Mouse (Mus musculus) MEL (cell line): ENCODE measurements at regions not wholly inside any gene's neighbourhood (a gene's known extent, or its start where the extent isn't known, plus 50 kb on each side); places are given as distances from the start of the nearest gene placed in this dataset.

Source experiments
- DNase-seq: peaks from one replicate; pipeline ENCODE4 v3.0.0; 2011; ENCODE audit warnings: low read depth, low spot score
- H3K27ac ChIP-seq: 2 replicates; pipeline ENCODE4 v1.5.1; 2012; ENCODE audit warnings: low read depth, mild to moderate bottlenecking, control low read depth, low read length, moderate library complexity; ENCODE audit not compliant: control insufficient read depth
- H3K27me3 ChIP-seq, 2 experiments: fragments of 150-350 bp in 1 of 2; sonication (generic) in 1 of 2; 2 replicates each; pipeline ENCODE4 v1.6.1; 2012; ENCODE audit warnings: low read length in 2 of 2, mild to moderate bottlenecking in 2 of 2, improper control_type of control experiment in 1 of 2, moderate library complexity in 1 of 2; ENCODE audit not compliant: insufficient read depth in 2 of 2, control insufficient read depth in 1 of 2
- H3K36me3 ChIP-seq, 2 experiments: 2 replicates each; pipeline ENCODE4 v1.6.1; 2012 to 2014; ENCODE audit warnings: low read length in 2 of 2, improper control_type of control experiment in 1 of 2, inconsistent platforms in 1 of 2, mild to moderate bottlenecking in 1 of 2; ENCODE audit not compliant: insufficient read depth in 2 of 2, control insufficient read depth in 1 of 2
- H3K4me1 ChIP-seq, 2 experiments: fragments of 150-350 bp in 1 of 2; sonication (generic) in 1 of 2; 2 replicates each; pipeline ENCODE4 v1.6.1; 2012; ENCODE audit warnings: low read length in 2 of 2, improper control_type of control experiment in 1 of 2, mild to moderate bottlenecking in 1 of 2; ENCODE audit not compliant: insufficient read depth in 2 of 2, control insufficient read depth in 1 of 2
- H3K4me3 ChIP-seq, 2 experiments: fragments of 150-350 bp in 1 of 2; sonication (generic) in 1 of 2; 2 replicates each; pipeline ENCODE4 v1.5.1; 2012; ENCODE audit warnings: low read depth in 2 of 2, low read length in 2 of 2, mild to moderate bottlenecking in 2 of 2, moderate library complexity in 2 of 2, control low read depth in 1 of 2, improper control_type of control experiment in 1 of 2; ENCODE audit not compliant: control insufficient read depth in 1 of 2, insufficient read depth in 1 of 2
- H3K79me2 ChIP-seq: 2 replicates; pipeline ENCODE4 v1.6.1; 2012; ENCODE audit warnings: mild to moderate bottlenecking, low read length, moderate library complexity; ENCODE audit not compliant: control insufficient read depth, poor library complexity, insufficient read depth
- H3K9ac ChIP-seq: 2 replicates; pipeline ENCODE4 v1.6.1; 2012; ENCODE audit warnings: low read depth, mild to moderate bottlenecking, control low read depth, low read length, moderate library complexity; ENCODE audit not compliant: control insufficient read depth, poor library complexity, severe bottlenecking
- H3K9me3 ChIP-seq: fragments of 150-350 bp; sonication (generic); replicated peaks from 2 replicates; pipeline ENCODE4 v1.6.1; 2012; ENCODE audit warnings: mild to moderate bottlenecking, low read length, improper control_type of control experiment, moderate library complexity; ENCODE audit not compliant: insufficient read depth
- BHLHE40 ChIP-seq: IDR thresholded peaks from 2 replicates; pipeline ENCODE4 v1.6.1; 2012; ENCODE audit warnings: low read depth, mild to moderate bottlenecking, inconsistent platforms, low read length, improper control_type of control experiment, borderline replicate concordance
- CHD1 ChIP-seq: IDR thresholded peaks from 2 replicates; pipeline ENCODE4 v1.6.1; 2012; ENCODE audit warnings: low read depth, mild to moderate bottlenecking, inconsistent platforms, low read length, improper control_type of control experiment
- CTCF ChIP-seq, 3 experiments: IDR thresholded peaks in 2 of 3; conservative IDR thresholded peaks in 1 of 3; 2 replicates each; pipeline ENCODE4 v1.5.1; 2011 to 2012; ENCODE audit warnings: low read length in 3 of 3, low read depth in 2 of 3, mild to moderate bottlenecking in 2 of 3, improper control_type of control experiment in 1 of 3, inconsistent platforms in 1 of 3, mixed read lengths in 1 of 3, moderate library complexity in 1 of 3; ENCODE audit not compliant: control insufficient read depth in 1 of 3, insufficient read depth in 1 of 3, poor library complexity in 1 of 3, severe bottlenecking in 1 of 3
- E2F4 ChIP-seq: IDR thresholded peaks from 2 replicates; pipeline ENCODE4 v1.6.1; 2011; ENCODE audit warnings: low read depth, low read length, improper control_type of control experiment, borderline replicate concordance
- ELF1 ChIP-seq: IDR thresholded peaks from 2 replicates; pipeline ENCODE4 v1.6.1; 2014; ENCODE audit warnings: low read depth, mild to moderate bottlenecking, inconsistent platforms, low read length, improper control_type of control experiment, moderate library complexity
- GABPA ChIP-seq: IDR thresholded peaks from 2 replicates; pipeline ENCODE4 v1.6.1; 2012; ENCODE audit warnings: low read depth, mild to moderate bottlenecking, inconsistent platforms, low read length, improper control_type of control experiment, moderate library complexity
- KAT2A ChIP-seq: conservative IDR thresholded peaks from 2 replicates; pipeline ENCODE4 v1.6.1; 2012; ENCODE audit warnings: low read depth, low read length, improper control_type of control experiment, inconsistent platforms
- MAX ChIP-seq: IDR thresholded peaks from 2 replicates; pipeline ENCODE4 v1.6.1; 2011; ENCODE audit warnings: low read length, improper control_type of control experiment
- MAZ ChIP-seq: IDR thresholded peaks from 2 replicates; pipeline ENCODE4 v1.6.1; 2012; ENCODE audit warnings: low read depth, mild to moderate bottlenecking, inconsistent platforms, low read length, improper control_type of control experiment
- MEF2A ChIP-seq: IDR thresholded peaks from 2 replicates; pipeline ENCODE4 v1.6.1; 2014; ENCODE audit warnings: low read depth, mild to moderate bottlenecking, inconsistent platforms, low read length, improper control_type of control experiment; ENCODE audit not compliant: poor library complexity, insufficient replicate concordance, severe bottlenecking; ENCODE audit errors: extremely low read depth
- MYB ChIP-seq: IDR thresholded peaks from 2 replicates; pipeline ENCODE4 v1.6.1; 2011; ENCODE audit warnings: mild to moderate bottlenecking, low read depth, low read length, improper control_type of control experiment
- MYC ChIP-seq: IDR thresholded peaks from 2 replicates; pipeline ENCODE4 v1.6.1; 2011; ENCODE audit warnings: low read depth, mild to moderate bottlenecking, low read length, improper control_type of control experiment, moderate library complexity
- RAD21 ChIP-seq: IDR thresholded peaks from 2 replicates; pipeline ENCODE4 v1.6.1; 2011; ENCODE audit warnings: mild to moderate bottlenecking, low read depth, low read length, improper control_type of control experiment
- TAL1 ChIP-seq: IDR thresholded peaks from 2 replicates; pipeline ENCODE4 v1.6.1; 2012; ENCODE audit warnings: mild to moderate bottlenecking, inconsistent platforms, low read length, moderate library complexity, mixed read lengths
- TBP ChIP-seq: IDR thresholded peaks from 2 replicates; pipeline ENCODE4 v1.8.0; 2011; ENCODE audit warnings: low read depth, low read length, improper control_type of control experiment
- TCF12 ChIP-seq: IDR thresholded peaks from 2 replicates; pipeline ENCODE4 v1.6.1; 2014; ENCODE audit warnings: low read depth, mild to moderate bottlenecking, inconsistent platforms, low read length, improper control_type of control experiment, moderate library complexity
- ZC3H11A ChIP-seq: IDR thresholded peaks from 2 replicates; pipeline ENCODE4 v1.6.1; 2012; ENCODE audit warnings: low read depth, mild to moderate bottlenecking, inconsistent platforms, low read length, improper control_type of control experiment

DNA sequence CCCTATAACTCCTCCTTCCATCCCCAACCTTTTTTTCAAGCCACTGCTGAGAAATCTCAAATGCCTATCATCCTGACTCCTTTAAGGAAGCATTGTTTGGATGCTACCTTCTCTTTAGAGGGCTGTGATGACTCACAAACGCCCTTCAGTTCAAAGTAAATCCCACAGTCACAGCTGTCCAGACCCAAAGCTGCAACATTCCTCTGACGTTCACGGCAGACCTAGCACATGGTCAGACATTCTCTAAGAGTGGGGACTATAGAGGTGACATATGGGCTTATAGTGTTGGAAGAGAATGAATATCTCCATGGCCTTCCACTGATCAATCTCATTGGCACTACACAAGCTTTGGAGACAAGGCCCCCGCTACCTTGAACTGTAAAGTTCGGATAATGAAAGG, 139.5 kb upstream of the Tent5a start:
- H3K27me3 ChIP-seq: no peaks in the 10 kb centered on the region
- H3K9ac ChIP-seq: no peak overlapping the region
- no peaks in the 10 kb centered on the region for H3K9me3 ChIP-seq
- no peak for DNase-seq
- no peaks in the 10 kb centered on the region for H3K4me1 ChIP-seq
- no peaks in the 10 kb centered on the region for H3K79me2 ChIP-seq
- TF ChIP-seq TAL1 (no peak), CTCF (IDR thresholded peaks at IDR 0.05 in 2 of 3, conservative IDR thresholded peaks at IDR 0.05 in 1 of 3; ENCODE audit: control insufficient read depth in 1 of 3, insufficient read depth in 1 of 3, low read depth in 2 of 3, low read length in 3 of 3, poor library complexity in 1 of 3, severe bottlenecking in 1 of 3) (no peak), MAX (no peak), MYC (no peak), ZC3H11A (no peak), BHLHE40 (no peak), MYB (no peak), MEF2A (no peak), RAD21 (no peak)
- H3K27ac ChIP-seq: no peak overlapping the region
- H3K36me3 ChIP-seq: no peaks in the 10 kb centered on the region
- no peak overlapping the region for H3K4me3 ChIP-seq

DNA sequence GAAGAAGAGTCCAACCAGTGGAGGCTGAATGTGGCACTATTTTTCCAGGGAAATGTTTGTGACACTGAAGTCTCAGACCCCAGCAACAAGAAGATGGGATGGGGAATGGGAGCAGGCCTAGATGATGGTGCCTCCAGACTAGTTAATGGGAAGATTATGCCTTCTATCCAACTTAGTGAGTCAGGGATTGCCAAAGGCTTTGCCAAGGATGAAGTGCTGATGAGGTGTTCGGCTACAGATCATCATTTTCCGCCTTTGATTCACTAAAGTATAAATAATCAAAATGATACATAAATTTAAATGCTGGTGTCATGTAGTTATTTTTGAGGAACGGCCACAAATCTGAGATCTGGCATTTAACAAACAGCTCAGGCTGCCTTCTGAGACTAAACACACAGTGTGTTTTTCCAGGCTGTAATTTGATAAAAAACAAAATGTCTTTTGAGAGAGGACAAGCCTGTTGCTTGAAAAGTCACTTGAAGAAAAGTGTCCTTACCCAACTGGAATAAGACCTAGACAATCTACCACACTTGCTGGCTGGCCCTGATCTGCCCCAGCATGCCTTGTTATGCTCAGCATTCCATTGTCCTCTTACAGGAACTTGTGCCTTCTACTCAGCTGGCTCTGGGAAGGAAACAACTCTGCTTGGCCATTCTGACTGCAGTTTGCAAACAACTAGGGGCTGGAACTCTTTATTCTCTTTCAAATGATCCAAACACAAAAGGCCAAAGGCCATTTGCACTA, 132.1 kb upstream of the Tent5a start:
- Histone ChIP-seq H3K79me2 (no peaks in the 10 kb centered on the region), H3K27me3 (no peaks in the 10 kb centered on the region; a peak in 1 of 4 replicates), H3K9ac (no peak overlapping the region), H3K4me1 (no peaks in the 10 kb centered on the region), H3K27ac (no peak overlapping the region), H3K4me3 (no peak overlapping the region), H3K9me3 (no peaks in the 10 kb centered on the region), H3K36me3 (no peaks in the 10 kb centered on the region)
- TF ChIP-seq ELF1 (no peak), E2F4 (no peak), KAT2A (no peak), TCF12 (no peak), GABPA (no peak), MAZ (no peak), CHD1 (no peak), MYC (no peak), MEF2A (no peak), CTCF (IDR thresholded peaks at IDR 0.05 in 2 of 3, conservative IDR thresholded peaks at IDR 0.05 in 1 of 3; ENCODE audit: control insufficient read depth in 1 of 3, insufficient read depth in 1 of 3, low read depth in 2 of 3, low read length in 3 of 3, poor library complexity in 1 of 3, severe bottlenecking in 1 of 3) (no peak), TBP (no peak)
- no peak for DNase-seq
